ENCODE assay signal across 20 mouse cellular contexts in genomic region chr5:77366313-77366712, GRCm38 (mm10). TPM values are rescaled to one million over a fixed set of nuclear protein-coding genes. Genes with fewer than 3 reads are reported as not detected.
DNase-seq lines count a peak whose midpoint lies in the region; ATAC-seq and TF ChIP-seq lines count a peak whose summit lies in the region.
"Had no signal": no experiment of that assay in that cellular context is flagged by ENCODE, and none has a peak within 500 bp of the region (broad histone marks: within the 10 kb centered on the region; RNA-seq: fewer than 3 reads in every experiment).

No protein-coding gene starts in this region.

- peak overlapping the region; percentile 91 for H3K27ac ChIP-seq in brown adipose tissue, adult 24 weeks (replicated peaks; ENCODE audit: low read depth, low read length)
- peak overlapping the region; percentile 50 for H3K27ac ChIP-seq in small intestine, adult 2 months (ENCODE audit: insufficient read depth, low read depth, low read length)
- H3K27ac ChIP-seq in midbrain, postnatal 0 days (ENCODE audit: low read depth, low read length): no peak overlapping the region
- H3K27ac ChIP-seq: embryonic facial prominence, embryonic 15.5 days; forebrain, embryonic 12.5 days; heart, embryonic 13.5 days; intestine, embryonic 15.5 days; midbrain, embryonic 13.5 days had no signal

- WGBS in small intestine, adult 2 months: 77% methylated on average over 8 of the region's 8 CpGs
- 78% methylated on average over 8 of the region's 8 CpGs for WGBS in midbrain, postnatal 0 days

- ATAC-seq in midbrain, postnatal 0 days (ENCODE audit: low FRiP score): no peak
- no peak for ATAC-seq in inflammation-experienced regulatory T-cells, adult 6 months
- ATAC-seq: intestine, embryonic 15.5 days; midbrain, embryonic 13.5 days had no signal

- TF ChIP-seq CTCF in small intestine, adult 2 months (IDR thresholded peaks at IDR 0.05; ENCODE audit: extremely low read depth, insufficient read length, insufficient replicate concordance, low read depth, low read length): no peak
- no peak for TF ChIP-seq CTCF in midbrain, postnatal 0 days (IDR thresholded peaks at IDR 0.05)

- H3K36me3 ChIP-seq in small intestine, adult 2 months (ENCODE audit: control insufficient read depth, insufficient read depth, low read length): no peaks in the 10 kb centered on the region
- no peaks in the 10 kb centered on the region for H3K36me3 ChIP-seq in midbrain, postnatal 0 days (ENCODE audit: insufficient read depth, low read length)
- H3K36me3 ChIP-seq: embryonic facial prominence, embryonic 15.5 days; forebrain, embryonic 12.5 days; heart, embryonic 13.5 days; intestine, embryonic 15.5 days; midbrain, embryonic 13.5 days had no signal

- H3K4me2 ChIP-seq in midbrain, postnatal 0 days (ENCODE audit: low read depth, low read length, poor library complexity, severe bottlenecking): no peak overlapping the region
- H3K4me2 ChIP-seq: embryonic facial prominence, embryonic 15.5 days; forebrain, embryonic 12.5 days; heart, embryonic 13.5 days; intestine, embryonic 15.5 days; liver, embryonic 11.5 days; lung, embryonic 14.5 days; midbrain, embryonic 13.5 days had no signal

- no peaks in the 10 kb centered on the region for H3K27me3 ChIP-seq in small intestine, adult 2 months (ENCODE audit: control insufficient read depth, insufficient read depth, low read length)
- H3K27me3 ChIP-seq in midbrain, postnatal 0 days (ENCODE audit: insufficient read depth, low read length): no peaks in the 10 kb centered on the region
- H3K27me3 ChIP-seq: embryonic facial prominence, embryonic 15.5 days; heart, embryonic 13.5 days; intestine, embryonic 15.5 days; midbrain, embryonic 13.5 days had no signal

- peaks cover 50% of the 10 kb centered on the region for H3K4me1 ChIP-seq in brown adipose tissue, adult 24 weeks (ENCODE audit: control insufficient read depth, insufficient read depth, insufficient read length, low read length)
- peaks cover 10% of the 10 kb centered on the region; the same call in 1 of the 2 replicates for H3K4me1 ChIP-seq in small intestine, adult 2 months (ENCODE audit: control insufficient read depth, insufficient read depth, insufficient read length, low read length)
- no peaks in the 10 kb centered on the region for H3K4me1 ChIP-seq in midbrain, postnatal 0 days (ENCODE audit: insufficient read depth, low read length)
- H3K4me1 ChIP-seq: forebrain, embryonic 12.5 days; midbrain, embryonic 13.5 days had no signal

- H3K4me3 ChIP-seq in brown adipose tissue, adult 24 weeks (ENCODE audit: insufficient read depth, low read depth, low read length): no peak overlapping the region
- H3K4me3 ChIP-seq in small intestine, adult 2 months (ENCODE audit: low read depth, low read length): no peak overlapping the region
- no peak overlapping the region for H3K4me3 ChIP-seq in midbrain, postnatal 0 days (ENCODE audit: low read depth, low read length)
- H3K4me3 ChIP-seq: embryonic facial prominence, embryonic 15.5 days; forebrain, embryonic 12.5 days; heart, embryonic 13.5 days; intestine, embryonic 15.5 days; midbrain, embryonic 13.5 days had no signal

- H3K9me3 ChIP-seq in midbrain, postnatal 0 days (ENCODE audit: low read length): no peaks in the 10 kb centered on the region
- H3K9me3 ChIP-seq: embryonic facial prominence, embryonic 15.5 days; forebrain, embryonic 12.5 days; heart, embryonic 13.5 days; intestine, embryonic 15.5 days; midbrain, embryonic 13.5 days had no signal

- H3K9ac ChIP-seq in midbrain, postnatal 0 days (replicated peaks; ENCODE audit: low read length, poor library complexity, severe bottlenecking): no peak overlapping the region
- H3K9ac ChIP-seq: embryonic facial prominence, embryonic 15.5 days; forebrain, embryonic 12.5 days; heart, embryonic 13.5 days; intestine, embryonic 15.5 days; lung, embryonic 14.5 days; midbrain, embryonic 13.5 days had no signal

- peak; percentile 98 for DNase-seq in heart, adult 11 months
- DNase-seq in heart, adult 8-10 months (ENCODE audit: low spot score): no peak
- peak; percentile 62 for DNase-seq in kidney, postnatal 10 days
- no peak for DNase-seq in kidney, postnatal 14 days
- DNase-seq in midbrain, postnatal 0 days (ENCODE audit: low spot score): no peak
- DNase-seq: cerebellum, adult 9-11 months; embryo, embryonic 11 days; layer of hippocampus, postnatal 36 days; lung, embryonic 14.5 days; right cerebral cortex, postnatal 4 days; thymus, postnatal 14 days had no signal

- TF ChIP-seq POLR2A in small intestine, adult 2 months (IDR thresholded peaks at IDR 0.05; ENCODE audit: low read depth, low read length): no peak

RNA-seq across cellular contexts. Expression of gene Igfbp7, which starts 41.5 kb away (rescaled TPM):
- total RNA-seq in heart, adult 8-10 months (2022): 100 to 1,000 TPM; 123 to 169 (median 129) TPM
- polyA plus RNA-seq in brown adipose tissue, adult 24 weeks (2012; ENCODE audit: insufficient read depth, insufficient read length, missing spikeins): 85.5 and 137 TPM in 2 replicates
- 664 and 1,449 TPM in 2 replicates for polyA plus RNA-seq in small intestine, adult 2 months (2012; rRNA removed)
- 44.6 and 45.9 TPM in 2 replicates for total RNA-seq in midbrain, postnatal 0 days (2014; rRNA removed)
- polyA plus RNA-seq in midbrain, postnatal 0 days (2015; fragmentation: Nextera tagmentation; extraction: Ambion mirVana): 77.3 and 81.3 TPM in 2 replicates
- under 1 TPM in 2 of 3 experiments, not detected in 1; 0.32 to 0.83 TPM for polyA plus RNA-seq in inflammation-experienced regulatory T-cells, adult 6 months (2017; shearing (Covaris generic))

RNA-seq across cellular contexts. Expression of gene Polr2b, which starts 56.4 kb away (rescaled TPM):
- 10 to 100 TPM; 30.5 to 35.7 (median 34.9) TPM for total RNA-seq in heart, adult 8-10 months (2022)
- polyA plus RNA-seq in brown adipose tissue, adult 24 weeks (2012; ENCODE audit: insufficient read depth, insufficient read length, missing spikeins): 25.0 and 43.6 TPM in 2 replicates
- 1.5 and 7.6 TPM in 2 replicates for polyA plus RNA-seq in small intestine, adult 2 months (2012; rRNA removed)
- total RNA-seq in midbrain, postnatal 0 days (2014; rRNA removed): 70.2 and 71.3 TPM in 2 replicates
- 52.0 TPM in 2 replicates for polyA plus RNA-seq in midbrain, postnatal 0 days (2015; fragmentation: Nextera tagmentation; extraction: Ambion mirVana)
- 10 to 100 TPM; 51.5 to 53.3 (median 51.6) TPM for polyA plus RNA-seq in inflammation-experienced regulatory T-cells, adult 6 months (2017; shearing (Covaris generic))

RNA-seq across cellular contexts. Expression of gene Noa1, which starts 56.4 kb away (rescaled TPM):
- 10 to 100 TPM; 20.9 to 25.9 (median 22.3) TPM for total RNA-seq in heart, adult 8-10 months (2022)
- polyA plus RNA-seq in brown adipose tissue, adult 24 weeks (2012; ENCODE audit: insufficient read depth, insufficient read length, missing spikeins): 22.2 and 29.5 TPM in 2 replicates
- polyA plus RNA-seq in small intestine, adult 2 months (2012; rRNA removed): 9.6 and 10.9 TPM in 2 replicates
- total RNA-seq in midbrain, postnatal 0 days (2014; rRNA removed): 11.6 and 18.0 TPM in 2 replicates
- polyA plus RNA-seq in midbrain, postnatal 0 days (2015; fragmentation: Nextera tagmentation; extraction: Ambion mirVana): 34.4 and 35.0 TPM in 2 replicates
- 1 to 10 TPM; 4.3 to 6.2 (median 4.8) TPM for polyA plus RNA-seq in inflammation-experienced regulatory T-cells, adult 6 months (2017; shearing (Covaris generic))

Comparison
In these comparisons a context has a peak if more than half of its experiments do, and no peak if none do; other contexts are left out.
1. DNase-seq: peak in heart, adult 11 months (single experiment) and kidney, postnatal 10 days (single experiment); none in heart, adult 8-10 months (single experiment), kidney, postnatal 14 days (single experiment) and midbrain, postnatal 0 days (single experiment).
2. RNA of gene Igfbp7, which starts 41.5 kb away (polyA plus RNA-seq): 664 to 1,449 TPM in small intestine, adult 2 months, 85.5 to 137 TPM in brown adipose tissue, adult 24 weeks and 77.3 to 81.3 TPM in midbrain, postnatal 0 days; 0.32 to 0.83 TPM in inflammation-experienced regulatory T-cells, adult 6 months; every median in the first group is over 10 times any median in the second.